Mouse (Mus musculus) G1E (cell line): ENCODE data around the gene Erbin.

ENCODE experiments used
- CTCF ChIP-seq: IDR thresholded peaks from 2 replicates; pipeline ENCODE4 v1.5.1; 2012; ENCODE audit warnings: low read depth, low read length, inconsistent platforms, mixed read lengths
- POLR2AphosphoS5 ChIP-seq: IDR thresholded peaks from 2 replicates; pipeline ENCODE4 v1.6.1; 2012; ENCODE audit warnings: low read depth, low read length, inconsistent platforms; ENCODE audit not compliant: insufficient replicate concordance

DNA sequence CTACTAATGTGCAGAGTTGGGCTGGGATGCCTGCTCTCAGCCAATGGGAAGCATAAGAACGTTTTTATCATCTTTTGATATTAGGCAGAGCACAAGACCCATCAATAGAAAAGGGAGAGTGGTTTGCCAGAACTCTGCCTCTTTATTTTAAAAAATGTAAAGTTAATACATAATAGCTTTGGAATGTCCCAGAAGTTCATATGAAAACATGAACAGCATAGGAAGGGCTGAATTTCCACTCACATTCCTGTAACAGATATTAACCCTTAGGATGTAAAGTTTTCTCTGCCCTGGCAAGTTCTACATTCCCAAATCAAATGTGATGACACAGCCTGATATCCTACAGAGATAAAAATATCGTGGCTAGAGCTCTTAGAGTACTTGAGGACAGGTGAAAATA lies 42.8 kb upstream of the Erbin start:
- no peak for TF ChIP-seq CTCF
- no peak for TF ChIP-seq POLR2AphosphoS5
